Mouse (Mus musculus) midbrain, embryonic 16.5 days (tissue): ENCODE measurements around the gene Ptprg. TPM values are rescaled to one million over a fixed set of nuclear protein-coding genes. Genes with fewer than 3 reads are reported as not detected.

Source experiments
- ATAC-seq: fragments of 200-750 bp; cut with Nextera tagmentation; 2 replicates; pipeline ENCODE4 v1.8.0; 2017; ENCODE audit warnings: moderate TSS enrichment
- H3K27ac ChIP-seq: fragments of 300-500 bp; sonication (generic); 2 replicates; pipeline ENCODE4 v1.5.1; 2014; ENCODE audit warnings: mild to moderate bottlenecking, low read length, mixed read lengths
- H3K27me3 ChIP-seq: fragments of 300-500 bp; sonication (generic); 2 replicates; pipeline ENCODE4 v1.6.1; 2014; ENCODE audit warnings: low read depth, low read length, mixed read lengths; ENCODE audit not compliant: control insufficient read depth, insufficient read depth
- H3K36me3 ChIP-seq: fragments of 300-500 bp; sonication (generic); 2 replicates; pipeline ENCODE4 v1.6.1; 2014; ENCODE audit warnings: mild to moderate bottlenecking, low read length, moderate library complexity, mixed read lengths; ENCODE audit not compliant: control insufficient read depth, insufficient read depth
- H3K4me1 ChIP-seq: fragments of 300-500 bp; sonication (generic); 2 replicates; pipeline ENCODE4 v1.6.1; 2014; ENCODE audit warnings: mild to moderate bottlenecking, low read length, mixed read lengths; ENCODE audit not compliant: control insufficient read depth, insufficient read depth
- H3K4me2 ChIP-seq: fragments of 300-500 bp; sonication (generic); 2 replicates; pipeline ENCODE4 v1.6.1; 2014; ENCODE audit warnings: mild to moderate bottlenecking, low read length, mixed read lengths
- H3K4me3 ChIP-seq: fragments of 300-500 bp; sonication (generic); 2 replicates; pipeline ENCODE4 v1.5.1; 2014; ENCODE audit warnings: low read depth, mild to moderate bottlenecking, low read length, moderate library complexity, mixed read lengths
- H3K9ac ChIP-seq: fragments of 300-500 bp; sonication (generic); 2 replicates; pipeline ENCODE4 v1.6.1; 2014; ENCODE audit warnings: low read depth, low read length, mixed read lengths
- H3K9me3 ChIP-seq: fragments of 300-500 bp; sonication (generic); replicated peaks from 2 replicates; pipeline ENCODE4 v1.6.1; 2014; ENCODE audit warnings: mild to moderate bottlenecking, low read length, mixed read lengths; ENCODE audit not compliant: control insufficient read depth, poor library complexity, severe bottlenecking
- WGBS: fragments of 180-500 bp; shearing (Covaris S2); extraction: QIAGEN DNeasy Blood & Tissue Kit; methylation state at CpG from one replicate; pipeline ENCODE4 v1.1.7; 2014; 5-methylcytosine and 5-hydroxymethylcytosine counted together
- polyA plus RNA-seq: library from polyadenylated mRNA; unstranded; fragments of >200 nt; fragmentation: Nextera tagmentation; extraction: Ambion mirVana; gene quantifications from 2 replicates; pipeline ENCODE4 v1.2.1, GENCODE M21; 2015

The Ptprg gene
- polyA plus RNA-seq = 37.6 and 40.6 TPM in 2 replicates

- peaks cover 19% of the 10 kb centered on the region for H3K4me1 ChIP-seq
- H3K27me3 ChIP-seq = no peaks in the 10 kb centered on the region
- H3K4me2 ChIP-seq = peak within 1 kb of the TSS; percentile 88
- peak within 1 kb of the TSS; percentile 87 for H3K4me3 ChIP-seq
- H3K9me3 ChIP-seq = no peaks in the 10 kb centered on the region
- peak within 1 kb of the TSS; percentile 87 for H3K9ac ChIP-seq
- no peaks in the 10 kb centered on the region for H3K36me3 ChIP-seq
- peak within 1 kb of the TSS; percentile 97 for H3K27ac ChIP-seq
- peak; percentile 88 for ATAC-seq
- WGBS = under 1% methylated on average over 36 of the region's 40 CpGs
Observed at GRCm38 (mm10) chr14:11553273-11553665, at the start of gene Ptprg. Ptprg (plus strand) TSS chr14:11553532.

DNA sequence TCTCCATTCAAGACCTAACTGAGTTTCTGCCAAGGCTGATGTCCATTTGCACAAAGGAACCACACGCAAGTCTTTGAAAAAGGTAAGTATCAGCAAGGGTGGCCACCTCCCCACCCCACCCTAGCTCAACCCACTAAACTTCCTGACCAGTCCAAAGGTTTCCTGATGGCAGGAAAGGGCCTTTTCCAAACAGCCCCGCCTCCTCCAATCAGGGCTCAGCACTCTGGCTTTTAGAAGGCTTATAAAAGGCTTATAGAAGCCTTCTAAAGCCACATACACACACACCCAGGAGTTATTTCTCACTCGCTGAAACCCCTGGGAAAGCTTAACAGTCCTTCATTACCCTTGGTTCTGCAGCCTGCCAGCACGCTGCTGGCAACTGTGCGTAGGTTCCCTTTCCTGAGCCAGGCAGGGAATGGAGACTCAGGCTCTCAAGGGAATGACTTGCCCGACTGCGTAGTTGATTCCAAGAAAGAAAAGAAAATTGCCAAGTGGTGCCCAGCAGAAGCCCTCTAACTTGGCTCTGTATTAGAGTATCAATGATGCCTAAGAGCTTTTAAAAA, 49.4 kb upstream of the Ptprg start:
- Histone ChIP-seq H3K9ac (no peak overlapping the region), H3K27ac (no peak overlapping the region), H3K36me3 (no peaks in the 10 kb centered on the region), H3K4me1 (no peaks in the 10 kb centered on the region), H3K4me3 (no peak overlapping the region), H3K27me3 (no peaks in the 10 kb centered on the region), H3K9me3 (no peaks in the 10 kb centered on the region), H3K4me2 (no peak overlapping the region)
- no peak for ATAC-seq
- 55% methylated on average over 7 of the region's 7 CpGs for WGBS

GRCm38 (mm10) chr14:11510173-11510572, 43.2 kb upstream of the Ptprg start:
- H3K36me3 ChIP-seq = no peaks in the 10 kb centered on the region
- no peak for ATAC-seq
- no peak overlapping the region for H3K27ac ChIP-seq
- no peak overlapping the region for H3K9ac ChIP-seq
- no peaks in the 10 kb centered on the region for H3K4me1 ChIP-seq
- no peak overlapping the region for H3K4me3 ChIP-seq
- H3K27me3 ChIP-seq = no peaks in the 10 kb centered on the region
- no peak overlapping the region for H3K4me2 ChIP-seq
- 0 out of 2 replicates have a peak, but pooled peaks cover 4% of the 10 kb centered on the region for H3K9me3 ChIP-seq
- WGBS = 82% methylated on average over 1 of the region's 1 CpGs

- Histone ChIP-seq H3K4me3 (no peak overlapping the region), H3K9ac (no peak overlapping the region), H3K4me2 (no peak overlapping the region), H3K9me3 (no peaks in the 10 kb centered on the region), H3K27me3 (no peaks in the 10 kb centered on the region), H3K27ac (no peak overlapping the region), H3K36me3 (no peaks in the 10 kb centered on the region), H3K4me1 (no peaks in the 10 kb centered on the region)
- no peak for ATAC-seq
- 93% methylated on average over 2 of the region's 2 CpGs for WGBS
Observed at GRCm38 (mm10) chr14:11519171-11519570, 34.2 kb upstream of the Ptprg start.

DNA sequence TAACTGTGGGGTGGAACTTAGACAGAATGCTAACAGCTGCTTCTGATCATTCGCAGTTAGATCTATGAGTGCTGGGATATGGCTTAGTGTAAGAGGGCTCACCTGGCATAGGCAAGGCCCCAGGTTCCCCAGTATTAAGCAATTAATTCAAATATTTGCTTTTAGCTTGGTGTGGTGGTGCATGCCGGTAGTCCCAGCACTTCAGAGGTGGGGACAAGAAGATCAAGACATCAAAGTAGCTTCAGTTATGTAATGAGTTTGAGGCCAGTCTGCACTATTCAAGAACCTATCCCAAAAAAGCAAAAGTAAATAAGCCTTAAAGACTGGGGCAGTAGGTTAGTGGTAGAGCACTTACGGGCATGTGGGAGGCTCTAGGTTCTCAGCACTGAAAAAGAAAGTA, 30.3 kb upstream of the Ptprg start:
- ATAC-seq = no peak

DNA sequence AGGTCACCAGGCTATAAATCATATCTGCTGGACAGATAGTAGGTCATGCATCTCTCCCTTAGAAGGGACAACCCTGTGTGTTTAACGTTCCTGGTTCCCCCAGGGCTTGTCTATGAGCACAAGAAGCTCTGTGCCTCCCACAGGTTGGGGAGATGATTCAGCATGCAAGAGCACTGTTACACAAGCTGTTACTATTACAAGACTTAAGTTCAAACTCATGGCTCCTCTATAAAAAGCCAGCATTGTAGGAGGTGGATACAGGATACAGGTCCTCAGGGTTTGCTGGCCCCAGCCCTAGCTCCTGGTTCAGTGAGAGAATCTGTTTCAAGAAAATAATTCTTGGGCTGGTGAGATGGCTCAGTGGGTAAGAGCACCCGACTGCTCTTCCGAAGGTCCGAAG, 23.7 kb upstream of the Ptprg start:
- no peaks in the 10 kb centered on the region for H3K9me3 ChIP-seq
- 87% methylated on average over 4 of the region's 4 CpGs for WGBS
- no peaks in the 10 kb centered on the region for H3K4me1 ChIP-seq
- no peak overlapping the region for H3K4me2 ChIP-seq
- no peak overlapping the region for H3K9ac ChIP-seq
- ATAC-seq = no peak
- H3K27ac ChIP-seq = no peak overlapping the region
- H3K4me3 ChIP-seq = no peak overlapping the region
- H3K36me3 ChIP-seq = no peaks in the 10 kb centered on the region
- no peaks in the 10 kb centered on the region for H3K27me3 ChIP-seq

More for the DNA sequence above, 30.3 kb upstream of the Ptprg start:
- no peaks in the 10 kb centered on the region for H3K4me1 ChIP-seq
- H3K36me3 ChIP-seq = no peaks in the 10 kb centered on the region
- H3K9me3 ChIP-seq = no peaks in the 10 kb centered on the region
- WGBS = 93% methylated on average over 3 of the region's 3 CpGs
- H3K27ac ChIP-seq = no peak overlapping the region
- H3K27me3 ChIP-seq = no peaks in the 10 kb centered on the region
- H3K9ac ChIP-seq = no peak overlapping the region
- H3K4me3 ChIP-seq = no peak overlapping the region
- H3K4me2 ChIP-seq = no peak overlapping the region

GRCm38 (mm10) chr14:11534456-11534855, 18.9 kb upstream of the Ptprg start:
- Histone ChIP-seq H3K9ac (no peak overlapping the region), H3K4me3 (no peak overlapping the region), H3K4me2 (no peak overlapping the region), H3K27ac (no peak overlapping the region), H3K4me1 (no peaks in the 10 kb centered on the region), H3K9me3 (no peaks in the 10 kb centered on the region), H3K36me3 (no peaks in the 10 kb centered on the region), H3K27me3 (no peaks in the 10 kb centered on the region)
- WGBS = 26% methylated on average over 1 of the region's 1 CpGs
- ATAC-seq = peak; percentile 48; the same call in 1 of the 2 replicates

- Histone ChIP-seq H3K4me3 (no peak overlapping the region), H3K4me1 (no peaks in the 10 kb centered on the region)
Observed at GRCm38 (mm10) chr14:11536121-11536520, 17.2 kb upstream of the Ptprg start.

DNA sequence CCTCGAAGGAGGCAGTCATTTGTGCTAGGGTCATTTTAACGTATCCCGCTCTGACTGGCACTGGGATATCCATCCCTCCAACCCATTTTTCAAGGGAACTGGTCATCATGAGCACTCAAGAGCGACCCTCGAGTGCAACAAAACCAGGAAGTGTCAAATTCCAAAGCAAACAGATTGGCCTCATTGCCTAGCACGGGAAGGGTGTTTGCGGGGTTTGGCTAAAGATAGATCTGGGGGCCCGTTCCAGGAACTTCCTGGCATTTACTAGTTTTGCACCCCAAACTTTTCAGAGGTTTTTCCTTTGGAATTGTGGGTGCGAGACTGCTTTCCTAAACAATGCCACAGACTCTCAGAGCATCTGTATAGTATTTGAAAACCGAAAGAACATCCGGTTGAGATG, 1.4 kb upstream of the Ptprg start:
- ATAC-seq = no peak
- H3K4me1 ChIP-seq = peaks cover 12% of the 10 kb centered on the region
- peak overlapping the region; percentile 87 for H3K4me3 ChIP-seq
- no peak overlapping the region for H3K27ac ChIP-seq
- H3K36me3 ChIP-seq = no peaks in the 10 kb centered on the region
- 32% methylated on average over 11 of the region's 11 CpGs for WGBS
- H3K9ac ChIP-seq = no peak overlapping the region
- no peaks in the 10 kb centered on the region for H3K27me3 ChIP-seq
- H3K9me3 ChIP-seq = no peaks in the 10 kb centered on the region
- peak overlapping the region; percentile 88 for H3K4me2 ChIP-seq

More at GRCm38 (mm10) chr14:11536121-11536520, 17.2 kb upstream of the Ptprg start:
- Histone ChIP-seq H3K9me3 (no peaks in the 10 kb centered on the region), H3K27ac (no peak overlapping the region), H3K36me3 (no peaks in the 10 kb centered on the region), H3K27me3 (no peaks in the 10 kb centered on the region), H3K9ac (no peak overlapping the region), H3K4me2 (no peak overlapping the region)
- ATAC-seq = no peak
- WGBS = 87% methylated on average over 5 of the region's 5 CpGs
